ENCODE assay signal across 9 mouse cellular contexts in genomic region chr5:129761865-129762540, GRCm38 (mm10). TPM values are rescaled to one million over a fixed set of nuclear protein-coding genes. Genes with fewer than 3 reads are reported as not detected.
DNase-seq lines count a peak whose midpoint lies in the region; ATAC-seq and TF ChIP-seq lines count a peak whose summit lies in the region.
"Had no signal": no experiment of that assay in that cellular context is flagged by ENCODE, and none has a peak within 500 bp of the region (broad histone marks: within the 10 kb centered on the region; RNA-seq: fewer than 3 reads in every experiment).

No protein-coding gene starts in this region.

- peak overlapping the region; percentile 33; the same call in 1 of the 2 replicates for H3K27ac ChIP-seq in embryonic facial prominence, embryonic 12.5 days
- peak overlapping the region; percentile 84 for H3K27ac ChIP-seq in hindbrain, postnatal 0 days
- peak overlapping the region; percentile 63 for H3K27ac ChIP-seq in limb, embryonic 15.5 days
- H3K27ac ChIP-seq: liver, embryonic 14.5 days had no signal

- H3K4me2 ChIP-seq in embryonic facial prominence, embryonic 12.5 days (replicated peaks) = no peak overlapping the region
- H3K4me2 ChIP-seq in hindbrain, postnatal 0 days (ENCODE audit: low read depth, low read length) = peak overlapping the region; percentile 16; the same call in 1 of the 2 replicates
- no peak overlapping the region for H3K4me2 ChIP-seq in limb, embryonic 15.5 days

- no peaks in the 10 kb centered on the region for H3K9me3 ChIP-seq in embryonic facial prominence, embryonic 12.5 days
- no peaks in the 10 kb centered on the region for H3K9me3 ChIP-seq in hindbrain, postnatal 0 days (ENCODE audit: low read length)
- no peaks in the 10 kb centered on the region for H3K9me3 ChIP-seq in limb, embryonic 15.5 days

- ATAC-seq in embryonic facial prominence, embryonic 12.5 days (ENCODE audit: insufficient number of reproducible peaks, insufficient read depth, low FRiP score, low TSS enrichment) = 0 out of 2 replicates have a peak, but pooled peaks have one; percentile 72
- peak; percentile 96 for ATAC-seq in hindbrain, postnatal 0 days
- 0 out of 2 replicates have a peak, but pooled peaks have one; percentile 35 for ATAC-seq in limb, embryonic 15.5 days (ENCODE audit: insufficient number of reproducible peaks, low FRiP score, low TSS enrichment, low read depth)

- peaks cover 18% of the 10 kb centered on the region; the same call in 1 of the 2 replicates for H3K36me3 ChIP-seq in embryonic facial prominence, embryonic 12.5 days
- H3K36me3 ChIP-seq in hindbrain, postnatal 0 days (ENCODE audit: insufficient read depth, low read length) = peaks cover 3% of the 10 kb centered on the region
- peaks cover 42% of the 10 kb centered on the region for H3K36me3 ChIP-seq in limb, embryonic 15.5 days

- TF ChIP-seq CTCF in hindbrain, postnatal 0 days (IDR thresholded peaks at IDR 0.05; ENCODE audit: low read depth) = no peak

- WGBS in embryonic facial prominence, embryonic 12.5 days = 35% methylated on average over 18 of the region's 18 CpGs
- WGBS in hindbrain, postnatal 0 days = 36% methylated on average over 18 of the region's 18 CpGs
- WGBS in limb, embryonic 15.5 days = 45% methylated on average over 18 of the region's 18 CpGs

- no peak overlapping the region for H3K9ac ChIP-seq in embryonic facial prominence, embryonic 12.5 days
- H3K9ac ChIP-seq in hindbrain, postnatal 0 days (replicated peaks; ENCODE audit: low read length) = no peak overlapping the region
- no peak overlapping the region for H3K9ac ChIP-seq in limb, embryonic 15.5 days
- H3K9ac ChIP-seq: liver, embryonic 14.5 days had no signal

- no peaks in the 10 kb centered on the region for H3K27me3 ChIP-seq in embryonic facial prominence, embryonic 12.5 days
- no peaks in the 10 kb centered on the region for H3K27me3 ChIP-seq in hindbrain, postnatal 0 days (ENCODE audit: insufficient read depth, low read length)
- no peaks in the 10 kb centered on the region for H3K27me3 ChIP-seq in limb, embryonic 15.5 days

- DNase-seq in ES-CJ7 (ENCODE audit: low read depth, low spot score) = peak; percentile 77
- peak; percentile 83 for DNase-seq in hindbrain, postnatal 0 days (ENCODE audit: low spot score)
- DNase-seq in ovary, postnatal 10 days (ENCODE audit: low spot score) = no peak
- no peak for DNase-seq in gastrocnemius, adult 8-10 months (ENCODE audit: low spot score in 2 of 2)
- DNase-seq in spleen, postnatal 4 days (ENCODE audit: low spot score in 2 of 2) = no peak
- no peak for DNase-seq in spleen, adult 12 weeks (ENCODE audit: low spot score)

- no peaks in the 10 kb centered on the region for H3K4me1 ChIP-seq in embryonic facial prominence, embryonic 12.5 days
- H3K4me1 ChIP-seq in hindbrain, postnatal 0 days (ENCODE audit: insufficient read depth, low read length) = no peaks in the 10 kb centered on the region
- peaks cover 12% of the 10 kb centered on the region; the same call in 1 of the 2 replicates for H3K4me1 ChIP-seq in limb, embryonic 15.5 days

- no peak overlapping the region for H3K4me3 ChIP-seq in embryonic facial prominence, embryonic 12.5 days
- no peak overlapping the region for H3K4me3 ChIP-seq in hindbrain, postnatal 0 days (ENCODE audit: low read length)
- no peak overlapping the region for H3K4me3 ChIP-seq in limb, embryonic 15.5 days

RNA-seq across cellular contexts. Expression of gene Psph, which starts 25.2 kb away (rescaled TPM):
- polyA plus RNA-seq in embryonic facial prominence, embryonic 12.5 days (2016; fragmentation: Nextera tagmentation; extraction: Ambion mirVana) = 30.0 and 31.7 TPM in 2 replicates
- 28.3 and 31.0 TPM in 2 replicates for total RNA-seq in hindbrain, postnatal 0 days (2014; rRNA removed)
- polyA plus RNA-seq in hindbrain, postnatal 0 days (2015; fragmentation: Nextera tagmentation; extraction: Ambion mirVana) = 55.3 and 58.1 TPM in 2 replicates
- 35.5 and 38.1 TPM in 2 replicates for polyA plus RNA-seq in limb, embryonic 15.5 days (2015; fragmentation: Nextera tagmentation; extraction: Ambion mirVana)
- total RNA-seq in gastrocnemius, adult 8-10 months (2022) = 10 to 100 TPM; 11.6 to 15.4 (median 14.8) TPM

RNA-seq across cellular contexts. Expression of gene Nipsnap2, which starts 37.1 kb away (rescaled TPM):
- polyA plus RNA-seq in embryonic facial prominence, embryonic 12.5 days (2016; fragmentation: Nextera tagmentation; extraction: Ambion mirVana) = 89.1 and 96.8 TPM in 2 replicates
- 72.3 and 75.7 TPM in 2 replicates for total RNA-seq in hindbrain, postnatal 0 days (2014; rRNA removed)
- polyA plus RNA-seq in hindbrain, postnatal 0 days (2015; fragmentation: Nextera tagmentation; extraction: Ambion mirVana) = 115 and 125 TPM in 2 replicates
- 109 and 131 TPM in 2 replicates for polyA plus RNA-seq in limb, embryonic 15.5 days (2015; fragmentation: Nextera tagmentation; extraction: Ambion mirVana)
- 100 to 1,000 TPM; 494 to 562 (median 513) TPM for total RNA-seq in gastrocnemius, adult 8-10 months (2022)

RNA-seq across cellular contexts. Expression of gene Mrps17, which starts 46.7 kb away (rescaled TPM):
- 187 and 190 TPM in 2 replicates for polyA plus RNA-seq in embryonic facial prominence, embryonic 12.5 days (2016; fragmentation: Nextera tagmentation; extraction: Ambion mirVana)
- total RNA-seq in hindbrain, postnatal 0 days (2014; rRNA removed) = 112 and 113 TPM in 2 replicates
- polyA plus RNA-seq in hindbrain, postnatal 0 days (2015; fragmentation: Nextera tagmentation; extraction: Ambion mirVana) = 156 and 157 TPM in 2 replicates
- 179 and 184 TPM in 2 replicates for polyA plus RNA-seq in limb, embryonic 15.5 days (2015; fragmentation: Nextera tagmentation; extraction: Ambion mirVana)
- total RNA-seq in gastrocnemius, adult 8-10 months (2022) = 10 to 100 TPM; 51.7 to 62.7 (median 57.5) TPM

RNA-seq across cellular contexts. Expression of gene Sept14, which starts 53.7 kb away (rescaled TPM):
- not detected in 2 replicates for polyA plus RNA-seq in embryonic facial prominence, embryonic 12.5 days (2016; fragmentation: Nextera tagmentation; extraction: Ambion mirVana)
- not detected in 2 replicates for total RNA-seq in hindbrain, postnatal 0 days (2014; rRNA removed)
- polyA plus RNA-seq in hindbrain, postnatal 0 days (2015; fragmentation: Nextera tagmentation; extraction: Ambion mirVana) = not detected in 2 replicates
- polyA plus RNA-seq in limb, embryonic 15.5 days (2015; fragmentation: Nextera tagmentation; extraction: Ambion mirVana) = not detected in 2 replicates
- not detected for total RNA-seq in gastrocnemius, adult 8-10 months (2022)
- polyA plus RNA-seq: liver, embryonic 14.5 days had no signal

Comparison
In these comparisons a context has a peak if more than half of its experiments do, and no peak if none do; other contexts are left out.
1. DNase-seq: peak in ES-CJ7 (single experiment) and hindbrain, postnatal 0 days (single experiment); none in ovary, postnatal 10 days (single experiment), gastrocnemius, adult 8-10 months (0 of 2), spleen, postnatal 4 days (0 of 2) and spleen, adult 12 weeks (single experiment).
2. ATAC-seq: peak in every context shown above with its lines; median percentile 96 in hindbrain, postnatal 0 days; 72 in embryonic facial prominence, embryonic 12.5 days; 35 in limb, embryonic 15.5 days.
3. H3K27ac ChIP-seq: peak in every context shown above with its lines; median percentile 84 in hindbrain, postnatal 0 days; 63 in limb, embryonic 15.5 days; 33 in embryonic facial prominence, embryonic 12.5 days.